Mouse (Mus musculus) bone marrow, adult 2 months (tissue): ENCODE data around the gene Igsf3.

ENCODE experiments used
- CTCF ChIP-seq: fragments of 200-500 bp; IDR thresholded peaks from 2 replicates; pipeline ENCODE4 v1.5.1; 2011; ENCODE audit warnings: low read length, control low read depth; ENCODE audit not compliant: control insufficient read depth, insufficient read depth
- POLR2A ChIP-seq: fragments of 200-500 bp; IDR thresholded peaks from 2 replicates; pipeline ENCODE4 v1.6.1; 2011; ENCODE audit warnings: low read depth, mild to moderate bottlenecking, control low read depth, low read length, borderline replicate concordance; ENCODE audit not compliant: control insufficient read depth

- TF ChIP-seq CTCF = no peak
- TF ChIP-seq POLR2A = no peak
These were observed 557 bp downstream of the Igsf3 start for GRCm38 (mm10) chr3:101377256-101378024.
